Mouse (Mus musculus) forebrain, embryonic 14.5 days (tissue): ENCODE results near the gene Olfr943. TPM values are rescaled to one million over a fixed set of nuclear protein-coding genes. Genes with fewer than 3 reads are reported as not detected.

ENCODE experiments used
- ATAC-seq: fragments of 200-750 bp; cut with Nextera tagmentation; 2 replicates; pipeline ENCODE4 v1.8.0; 2017; ENCODE audit warnings: mild to moderate bottlenecking, moderate library complexity
- DNase-seq: peaks from one replicate; pipeline ENCODE4 v3.0.0-alpha.2; 2015; ENCODE audit warnings: low spot score
- H3K27ac ChIP-seq: fragments of 300-500 bp; sonication (generic); 2 replicates; pipeline ENCODE4 v1.5.1; 2014; ENCODE audit warnings: low read depth, mild to moderate bottlenecking, control low read depth, low read length, moderate library complexity
- H3K27me3 ChIP-seq: fragments of 300-500 bp; sonication (generic); replicated peaks from 2 replicates; pipeline ENCODE4 v1.6.1; 2014; ENCODE audit warnings: low read length, control low read depth, mixed read lengths; ENCODE audit not compliant: control insufficient read depth, insufficient read depth
- H3K36me3 ChIP-seq: fragments of 300-500 bp; sonication (generic); 2 replicates; pipeline ENCODE4 v1.6.1; 2014; ENCODE audit warnings: low read length, control low read depth; ENCODE audit not compliant: control insufficient read depth, insufficient read depth
- H3K4me1 ChIP-seq: fragments of 300-500 bp; sonication (generic); 2 replicates; pipeline ENCODE4 v1.6.1; 2014; ENCODE audit warnings: antibody characterized with exemption, low read length, control low read depth; ENCODE audit not compliant: control insufficient read depth, insufficient read depth
- H3K4me2 ChIP-seq: fragments of 300-500 bp; sonication (generic); 2 replicates; pipeline ENCODE4 v1.6.1; 2014; ENCODE audit warnings: mild to moderate bottlenecking, control low read depth, low read length
- H3K4me3 ChIP-seq: fragments of 300-500 bp; sonication (generic); 2 replicates; pipeline ENCODE4 v1.5.1; 2014; ENCODE audit warnings: low read depth, low read length, control low read depth
- H3K9ac ChIP-seq: fragments of 300-500 bp; sonication (generic); 2 replicates; pipeline ENCODE4 v1.6.1; 2014; ENCODE audit warnings: mild to moderate bottlenecking, low read length, control low read depth, moderate library complexity
- H3K9me3 ChIP-seq: fragments of 300-500 bp; sonication (generic); replicated peaks from 2 replicates; pipeline ENCODE4 v1.6.1; 2016; ENCODE audit warnings: low read length, control low read depth, mixed read lengths; ENCODE audit not compliant: control insufficient read depth
- WGBS: fragments of 180-500 bp; shearing (Covaris S2); extraction: QIAGEN DNeasy Blood & Tissue Kit; methylation state at CpG from one replicate; pipeline ENCODE4 v1.1.7; 2014; 5-methylcytosine and 5-hydroxymethylcytosine counted together
- polyA plus RNA-seq: library from polyadenylated mRNA; unstranded; fragments of >200 nt; fragmentation: Nextera tagmentation; extraction: Ambion mirVana; gene quantifications from 2 replicates; pipeline ENCODE4 v1.2.1, GENCODE M21; 2014

The Olfr943 gene
- not detected in 2 replicates for polyA plus RNA-seq

DNA sequence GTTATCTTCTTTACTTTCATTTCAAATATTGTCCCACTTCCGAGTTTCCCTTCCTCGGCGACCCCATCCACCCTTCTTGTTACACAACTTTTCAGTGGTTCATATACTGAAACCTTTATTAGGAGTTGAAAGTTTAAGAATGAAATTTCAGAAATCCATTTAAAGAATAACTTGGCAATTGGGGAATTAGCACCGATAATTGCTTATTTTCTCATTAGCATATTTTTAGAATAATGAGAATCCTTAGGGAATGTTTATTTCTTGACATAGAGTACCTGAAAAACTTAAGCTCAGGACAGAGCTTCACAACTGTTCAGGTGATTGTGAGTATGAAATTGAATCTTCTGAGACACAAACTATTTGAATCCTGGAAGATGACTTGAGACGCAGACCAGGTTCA, at the start of gene Olfr943:
TSS of gene Olfr943 (plus strand) at position 301 of the 400 bp plus-strand sequence.
- Histone ChIP-seq H3K9ac (no peak within 1 kb of the TSS), H3K27ac (no peak within 1 kb of the TSS), H3K4me3 (no peak within 1 kb of the TSS), H3K4me1 (no peaks in the 10 kb centered on the region), H3K27me3 (no peaks in the 10 kb centered on the region), H3K4me2 (no peak within 1 kb of the TSS), H3K36me3 (no peaks in the 10 kb centered on the region), H3K9me3 (no peaks in the 10 kb centered on the region)
- ATAC-seq (no peak), DNase-seq (no peak)
- WGBS = 94% methylated on average over 5 of the region's 5 CpGs

DNA sequence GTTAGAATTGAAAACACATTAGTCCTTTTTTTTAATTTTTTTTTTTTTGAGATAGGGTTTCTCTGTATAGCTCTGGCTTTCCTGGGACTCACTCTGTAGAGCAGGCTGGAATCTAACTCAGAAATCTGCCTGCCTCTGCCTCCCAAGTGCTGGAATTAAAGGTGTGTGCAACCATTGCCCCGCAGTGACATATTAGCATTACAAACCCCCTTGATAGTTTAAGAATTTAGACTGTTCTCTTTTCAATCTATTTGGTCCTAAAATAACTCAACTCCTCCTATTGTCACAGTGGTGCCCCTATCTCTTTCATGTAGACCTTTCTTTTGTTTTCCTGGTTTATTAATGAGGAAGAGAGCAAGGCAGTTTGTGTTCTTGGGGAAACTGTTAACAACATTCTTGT, 38.8 kb upstream of the Olfr943 start:
- H3K9me3 ChIP-seq = no peaks in the 10 kb centered on the region
- no peak overlapping the region for H3K27ac ChIP-seq
- no peak overlapping the region for H3K4me2 ChIP-seq
- DNase-seq (no peak), ATAC-seq (no peak)
- no peaks in the 10 kb centered on the region for H3K27me3 ChIP-seq
- WGBS = 74% methylated on average over 1 of the region's 1 CpGs
- no peak overlapping the region for H3K4me3 ChIP-seq
- H3K4me1 ChIP-seq = no peaks in the 10 kb centered on the region
- no peak overlapping the region for H3K9ac ChIP-seq
- H3K36me3 ChIP-seq = no peaks in the 10 kb centered on the region

DNA sequence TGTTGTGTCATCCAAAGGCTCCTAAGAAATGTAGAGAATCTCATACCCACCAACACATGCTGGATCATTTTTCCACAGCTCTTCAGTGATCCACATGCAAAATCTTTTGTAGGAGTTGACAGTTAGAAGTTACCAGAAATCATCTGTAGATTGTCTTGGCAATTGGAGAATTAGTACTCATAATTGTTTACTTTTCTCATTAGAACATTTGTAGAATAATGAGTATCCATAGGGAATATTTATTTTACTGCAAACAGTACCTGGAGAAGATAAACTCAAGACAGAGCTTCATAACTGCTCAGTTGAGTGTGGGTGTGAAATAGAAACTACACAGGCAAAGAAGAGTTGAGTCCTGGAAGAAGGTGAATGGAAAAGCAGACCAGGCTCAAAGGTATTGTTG, 38.3 kb upstream of the Olfr943 start, which contains the start of gene Olfr27:
TSS of gene Olfr27 (plus strand) at position 301 of the 400 bp plus-strand sequence.
- Histone ChIP-seq H3K4me1 (no peaks in the 10 kb centered on the region), H3K9me3 (no peaks in the 10 kb centered on the region), H3K36me3 (no peaks in the 10 kb centered on the region), H3K27me3 (no peaks in the 10 kb centered on the region), H3K4me3 (no peak within 1 kb of the TSS), H3K9ac (no peak within 1 kb of the TSS), H3K27ac (no peak within 1 kb of the TSS), H3K4me2 (no peak within 1 kb of the TSS)
- ATAC-seq = no peak
- no peak for DNase-seq

DNA sequence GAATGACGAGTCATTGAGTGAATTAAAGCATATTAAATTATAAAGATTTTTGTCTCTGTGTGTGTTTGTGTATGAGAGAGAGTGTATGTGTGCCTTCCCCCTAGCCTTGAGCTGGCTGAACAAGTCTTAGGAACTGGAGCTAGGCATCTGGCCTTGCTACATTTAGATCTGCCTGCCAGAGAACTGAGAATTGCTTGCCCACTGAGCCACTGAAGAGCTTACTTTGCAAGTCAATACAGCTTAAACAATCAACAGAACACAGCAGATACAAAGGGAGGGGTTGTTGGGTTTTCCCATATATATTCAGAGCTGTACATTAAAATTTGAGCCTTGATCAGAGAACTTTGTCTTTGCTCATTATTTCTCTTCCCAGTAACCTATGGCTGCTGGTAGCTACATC, 13.7 kb upstream of the Olfr943 start:
- H3K4me3 ChIP-seq = no peak overlapping the region
- WGBS = 65% methylated on average over 1 of the region's 1 CpGs
- no peak for ATAC-seq

DNA sequence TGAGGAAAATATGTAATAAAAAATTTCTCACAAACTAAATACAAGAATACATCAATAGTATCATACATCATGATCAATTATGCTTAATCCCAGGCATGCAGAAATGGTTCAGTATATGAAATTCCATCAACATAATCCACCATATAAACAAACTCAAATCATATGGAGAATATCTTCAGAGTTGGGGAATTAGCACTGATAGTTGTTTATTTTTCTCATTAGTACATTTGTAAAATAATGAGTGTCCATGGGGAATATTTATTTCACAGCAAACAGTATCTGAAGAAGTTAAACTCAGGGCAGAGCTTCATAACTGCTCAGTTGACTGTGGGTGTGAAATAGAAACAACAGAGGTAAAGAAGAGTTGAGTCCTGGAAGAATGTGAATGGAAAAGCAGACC, 35.5 kb downstream of the Olfr943 start, which contains the start of gene Olfr944:
TSS of gene Olfr944 (plus strand) at position 301 of the 400 bp plus-strand sequence.
- ATAC-seq = no peak

More for the DNA sequence above, 13.7 kb upstream of the Olfr943 start:
- Histone ChIP-seq H3K4me1 (no peaks in the 10 kb centered on the region), H3K27ac (no peak overlapping the region), H3K9me3 (no peaks in the 10 kb centered on the region), H3K36me3 (no peaks in the 10 kb centered on the region), H3K4me2 (no peak overlapping the region), H3K9ac (no peak overlapping the region), H3K27me3 (no peaks in the 10 kb centered on the region)
- DNase-seq = peak; percentile 1

More for the DNA sequence above, 35.5 kb downstream of the Olfr943 start, which contains the start of gene Olfr944:
- Histone ChIP-seq H3K4me1 (no peaks in the 10 kb centered on the region), H3K9me3 (no peaks in the 10 kb centered on the region), H3K4me2 (no peak within 1 kb of the TSS), H3K27ac (no peak within 1 kb of the TSS), H3K4me3 (no peak within 1 kb of the TSS), H3K27me3 (no peaks in the 10 kb centered on the region), H3K9ac (no peak within 1 kb of the TSS), H3K36me3 (no peaks in the 10 kb centered on the region)
- no peak for DNase-seq

Other genes starting within 250 kb of the Olfr943 start
- gene Olfr930, start 236.5 kb upstream of the Olfr943 start, polyA plus RNA-seq = not detected in 2 replicates
- not detected in 2 replicates for gene Olfr933, start 194.0 kb upstream of the Olfr943 start, polyA plus RNA-seq
- gene Olfr934, start 178.0 kb upstream of the Olfr943 start, polyA plus RNA-seq = not detected in 2 replicates
- gene Olfr935, start 166.6 kb upstream of the Olfr943 start, polyA plus RNA-seq = not detected in 2 replicates
- gene Olfr146, start 142.9 kb upstream of the Olfr943 start, polyA plus RNA-seq = not detected in 2 replicates
- gene Olfr937, start 101.4 kb upstream of the Olfr943 start, polyA plus RNA-seq = not detected in 2 replicates
- not detected in 2 replicates for gene Olfr938, start 87.4 kb upstream of the Olfr943 start, polyA plus RNA-seq
- not detected in 2 replicates for gene Olfr27, start 38.2 kb upstream of the Olfr943 start, polyA plus RNA-seq
- gene Olfr944, start 35.6 kb downstream of the Olfr943 start, polyA plus RNA-seq = not detected in 2 replicates
- not detected in 2 replicates for gene Olfr1537, start 83.7 kb downstream of the Olfr943 start, polyA plus RNA-seq
- not detected in 2 replicates for gene Olfr945, start 110.5 kb downstream of the Olfr943 start, polyA plus RNA-seq
- gene Olfr948, start 159.7 kb downstream of the Olfr943 start, polyA plus RNA-seq = not detected in 2 replicates
- gene Olfr951, start 221.1 kb downstream of the Olfr943 start, polyA plus RNA-seq = not detected in 2 replicates